Mouse (Mus musculus): ENCODE measurements around the gene Gfer. TPM values are rescaled to one million over a fixed set of nuclear protein-coding genes. Genes with fewer than 3 reads are reported as not detected.

The Gfer gene
- total RNA-seq, 2 experiments from 2014 or later: 30.3 to 33.3 TPM

GRCm38 (mm10) chr17:24651835-24652234 lies 44.1 kb downstream of the Gfer start:
- no peak for DNase-seq
- intact Hi-C loops (cut with DNase I): loop anchor here (2.0 kb wide), 1 partner anchor 23 kb away; no protein-coding TSS in a partner anchor

DNA sequence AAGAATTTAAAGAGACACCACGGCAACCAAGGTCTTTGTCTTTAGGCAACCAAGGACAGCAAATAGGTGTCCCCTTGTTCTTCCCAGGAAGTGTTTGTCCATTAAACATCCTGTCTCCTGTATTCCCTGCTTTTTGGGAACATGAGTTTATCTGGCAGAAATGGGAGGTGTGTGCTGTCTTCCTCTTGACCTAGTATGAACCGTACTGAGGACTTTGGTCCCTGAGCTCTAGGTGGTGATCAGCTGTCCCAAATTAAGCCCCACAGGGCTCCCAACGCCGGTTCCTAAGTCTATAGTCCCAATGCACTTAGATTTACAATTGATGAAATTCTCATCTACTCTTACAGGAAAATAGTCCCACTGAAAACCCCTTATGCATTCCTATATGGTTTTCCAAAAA lies 45.2 kb downstream of the Gfer start:
- intact Hi-C loops (cut with DNase I): loop anchor here (2.0 kb wide), 1 partner anchor 22 kb away; no protein-coding TSS in a partner anchor

DNA sequence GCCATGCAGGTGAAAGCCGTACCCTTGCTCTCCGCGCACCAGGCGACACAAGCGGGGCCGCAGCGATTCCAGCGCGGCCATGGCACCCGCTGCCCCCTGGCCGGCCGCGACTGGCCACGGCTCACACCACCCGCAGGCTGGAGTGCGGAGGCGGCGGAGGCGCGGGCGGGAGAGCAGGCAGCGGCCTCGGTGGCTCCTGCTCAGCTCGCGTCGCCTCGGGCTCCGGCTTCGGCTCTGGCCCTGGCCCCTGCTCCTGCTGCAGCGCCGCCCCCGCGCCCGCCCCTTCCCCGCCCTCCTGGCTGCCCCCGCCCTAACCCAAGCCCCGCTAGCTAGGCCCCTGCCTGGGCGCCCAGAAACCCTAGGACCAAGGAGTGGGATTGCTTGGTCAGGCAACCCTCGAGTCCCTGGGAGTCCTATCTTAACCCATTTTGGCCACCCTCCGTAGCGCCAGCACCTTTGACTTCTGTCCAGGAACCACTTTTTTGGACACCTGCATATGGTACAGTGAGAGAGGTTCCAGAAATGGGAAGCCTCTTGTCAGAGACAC lies 45.8 kb downstream of the Gfer start, which contains the start of gene Slc9a3r2:
Gene Slc9a3r2, minus strand, starts transcription at position 258 of the 547 bp plus-strand sequence.
- intact Hi-C loops (cut with DNase I): loop anchor here (2.0 kb wide), 1 partner anchor 21 kb away; no protein-coding TSS in a partner anchor
- peak in 1 of 2 experiments; percentile 40 for DNase-seq

More for the DNA sequence above, 45.2 kb downstream of the Gfer start:
- DNase-seq: no peak

DNA sequence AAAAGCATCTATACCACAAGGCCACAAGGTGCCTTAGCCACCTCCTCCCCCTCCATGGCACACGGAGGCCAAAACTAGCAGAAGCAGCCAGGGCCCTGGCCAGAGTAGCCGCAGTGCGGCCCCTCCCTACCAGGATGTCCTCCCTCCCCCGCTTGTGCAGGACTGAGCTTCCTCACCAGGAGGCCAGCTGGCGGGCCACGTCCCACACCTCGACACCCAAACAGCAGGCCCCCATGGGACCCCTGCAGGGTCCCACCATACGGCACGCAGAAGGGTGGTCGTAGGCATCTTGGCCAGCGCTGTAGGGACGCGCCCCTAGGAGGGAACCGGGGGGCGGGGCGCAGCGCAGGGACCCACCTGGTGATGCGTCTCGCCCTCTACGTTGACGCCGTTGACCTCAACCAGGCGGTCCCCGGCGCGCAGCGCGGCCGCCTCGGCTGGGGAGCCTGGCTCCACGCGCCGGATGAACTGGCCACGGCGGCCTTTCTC lies 46.3 kb downstream of the Gfer start:
- intact Hi-C loops (cut with DNase I): loop anchor here (2.0 kb wide), 1 partner anchor 21 kb away; no protein-coding TSS in a partner anchor
- DNase-seq: peak in 1 of 2 experiments; percentile 43

DNA sequence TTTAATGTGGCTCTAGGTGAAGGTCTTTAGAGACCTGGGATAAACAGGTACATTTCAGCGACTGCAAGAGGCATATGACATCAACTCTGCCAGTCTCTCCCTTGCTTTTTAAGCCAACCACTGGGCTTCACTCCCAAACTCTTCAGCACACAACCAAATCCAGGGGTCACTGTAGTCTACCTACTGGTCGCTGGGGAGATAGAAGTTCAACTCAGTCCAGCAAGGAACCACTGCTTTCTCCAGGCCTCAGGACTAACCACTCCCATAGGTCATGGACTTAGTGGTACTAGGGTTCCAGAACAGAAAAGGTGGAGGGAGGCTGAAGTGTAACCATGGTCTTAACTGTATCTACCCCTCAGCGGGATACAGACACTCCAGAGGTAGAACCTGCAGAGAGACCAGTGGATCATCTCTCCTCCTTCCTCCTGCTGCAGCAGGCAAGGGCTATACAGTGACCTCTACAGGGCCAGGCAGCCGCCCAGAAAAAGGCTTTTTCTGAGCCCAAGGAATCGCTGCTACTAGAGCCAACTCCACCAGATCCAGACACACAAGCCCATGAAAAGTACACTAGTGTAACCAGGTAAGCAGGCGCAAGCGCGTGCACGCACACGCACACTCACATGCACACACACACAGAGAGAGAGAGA lies 47.1 kb downstream of the Gfer start:
- no peak for DNase-seq
- intact Hi-C loops (cut with DNase I): no loop called here

DNA sequence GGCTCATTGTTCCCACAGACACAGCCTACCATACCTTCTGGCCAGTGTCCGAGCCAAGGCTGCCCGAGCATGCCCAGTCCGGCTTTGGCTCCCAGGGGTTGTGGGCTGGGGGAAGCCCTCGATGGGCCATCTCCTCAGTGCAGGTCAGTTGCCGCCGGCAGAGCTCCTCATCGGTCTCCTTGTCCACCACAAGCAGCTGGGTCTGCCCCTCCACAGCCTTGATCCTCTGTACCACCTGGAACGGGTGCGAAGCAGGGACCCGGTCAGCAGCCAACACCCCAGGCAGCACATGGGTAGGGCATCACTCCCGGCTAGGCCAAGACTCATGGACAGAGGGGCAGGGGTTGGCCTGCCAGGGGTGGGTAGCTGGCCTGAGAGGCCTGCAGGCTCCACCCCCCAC lies 48.5 kb downstream of the Gfer start:
- intact Hi-C loops (cut with DNase I): no loop called here
- no peak for DNase-seq

DNA sequence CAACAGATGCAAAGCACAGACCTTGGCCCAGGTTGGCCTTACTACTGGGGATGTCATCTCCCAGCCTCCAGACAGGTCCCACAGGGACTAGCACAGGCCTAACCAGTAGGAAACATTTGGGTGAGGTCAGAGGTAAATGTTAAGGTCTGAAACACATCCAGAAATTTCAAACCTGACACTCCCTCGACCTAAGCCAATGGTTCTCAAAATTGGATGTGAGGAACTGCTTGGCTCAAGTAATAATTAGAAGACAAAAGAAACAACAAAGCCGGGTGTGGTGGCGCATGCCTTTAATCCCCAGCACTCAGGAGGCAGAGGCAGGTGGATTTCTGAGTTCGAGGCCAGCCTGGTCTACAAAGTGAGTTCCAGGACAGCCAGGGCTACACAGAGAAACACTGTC lies 49.6 kb downstream of the Gfer start:
- intact Hi-C loops (cut with DNase I): no loop called here
- no peak for DNase-seq

DNA sequence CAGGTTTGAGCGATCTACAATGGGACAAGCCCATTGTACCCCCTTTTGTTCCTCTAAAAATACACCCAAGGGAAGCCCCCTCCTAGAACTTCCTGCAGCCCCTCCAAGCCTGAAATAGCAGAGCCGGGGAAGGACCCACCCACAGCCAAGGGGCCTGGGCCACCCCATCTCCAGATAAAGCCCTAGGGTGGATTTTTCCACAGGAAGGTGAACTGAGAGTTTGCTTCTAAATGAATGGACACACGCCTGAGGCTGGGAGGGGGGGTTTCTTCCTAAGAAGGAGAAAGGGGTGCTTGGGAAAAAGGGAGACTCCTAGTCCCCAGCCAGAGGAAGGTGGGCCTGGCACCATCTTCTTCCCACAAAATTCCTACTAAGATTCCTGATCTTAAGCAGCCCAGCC lies 50.0 kb downstream of the Gfer start:
- DNase-seq: no peak
- intact Hi-C loops (cut with DNase I): no loop called here

GRCm38 (mm10) chr17:24644875-24645721 lies 50.9 kb downstream of the Gfer start:
- intact Hi-C loops (cut with DNase I): no loop called here

GRCm38 (mm10) chr17:24644030-24644715 lies 51.8 kb downstream of the Gfer start:
- intact Hi-C loops (cut with DNase I): no loop called here
- peak in 1 of 2 experiments; percentile 8 for DNase-seq

More at GRCm38 (mm10) chr17:24644875-24645721, 50.9 kb downstream of the Gfer start:
- DNase-seq: peak in 1 of 2 experiments; percentile 51

Other genes starting within 250 kb of the Gfer start
- gene E4f1, start 225.8 kb downstream of the Gfer start, total RNA-seq (2021): 10 to 100 TPM in 1 of 2 experiments, 1 to 10 TPM in 1; 9.5 to 11.7 TPM
- 10 to 100 TPM; 50.7 to 54.6 TPM for gene Pgp, start 225.8 kb downstream of the Gfer start, total RNA-seq (2021)
- gene Bricd5, start 222.3 kb downstream of the Gfer start, total RNA-seq (2021): under 1 TPM in 1 of 2 experiments, not detected in 1; 0.26 TPM
- gene Mlst8, start 217.1 kb downstream of the Gfer start, total RNA-seq (2021): 10 to 100 TPM; 11.9 to 12.1 TPM
- under 1 TPM; 0.05 TPM for gene Caskin1, start 207.6 kb downstream of the Gfer start, total RNA-seq (2021)
- 10 to 100 TPM; 23.7 to 30.2 TPM for gene Traf7, start 168.2 kb downstream of the Gfer start, total RNA-seq (2021)
- gene Rab26, start 161.9 kb downstream of the Gfer start, total RNA-seq (2021): under 1 TPM in 1 of 2 experiments, not detected in 1; 0.20 TPM
- 10 to 100 TPM; 19.8 to 20.3 TPM for gene Pkd1, start 146.3 kb downstream of the Gfer start, total RNA-seq (2021)
- gene Tsc2, start 63.5 kb downstream of the Gfer start, total RNA-seq (2021): 10 to 100 TPM; 74.9 to 76.8 TPM
- gene Nthl1, start 63.5 kb downstream of the Gfer start, total RNA-seq (2021): 1 to 10 TPM; 2.3 TPM
- gene Slc9a3r2, start 45.8 kb downstream of the Gfer start, total RNA-seq (2021): 10 to 100 TPM; 27.1 to 36.9 TPM
- gene Npw, start 37.7 kb downstream of the Gfer start, total RNA-seq (2021): not detected
- 10 to 100 TPM; 18.0 to 18.5 TPM for gene Zfp598, start 26.5 kb downstream of the Gfer start, total RNA-seq (2021)
- not detected for gene Syngr3, start 6.2 kb downstream of the Gfer start, total RNA-seq (2021)
- 1 to 10 TPM in 1 of 2 experiments, under 1 TPM in 1; 0.47 to 1.4 TPM for gene Noxo1, start 78 bp upstream of the Gfer start, total RNA-seq (2021)
- 10 to 100 TPM; 15.1 to 16.1 TPM for gene Tbl3, start 11.5 kb upstream of the Gfer start, total RNA-seq (2021)
- gene Rnf151, start 21.9 kb upstream of the Gfer start, total RNA-seq (2021): not detected
- gene Rps2, start 22.0 kb upstream of the Gfer start, total RNA-seq (2021): 100 to 1,000 TPM; 500 to 582 TPM
- gene Ndufb10, start 28.3 kb upstream of the Gfer start, total RNA-seq (2021): 100 to 1,000 TPM; 420 to 464 TPM
- 100 to 1,000 TPM; 743 to 791 TPM for gene Rpl3l, start 31.7 kb upstream of the Gfer start, total RNA-seq (2021)
- 100 to 1,000 TPM; 192 to 205 TPM for gene Msrb1, start 40.5 kb upstream of the Gfer start, total RNA-seq (2021)
- not detected for gene Hs3st6, start 56.8 kb upstream of the Gfer start, total RNA-seq (2021)
- gene Meiob, start 108.1 kb upstream of the Gfer start, total RNA-seq (2021): not detected
- gene Hagh, start 144.0 kb upstream of the Gfer start, total RNA-seq (2021): 10 to 100 TPM; 66.0 to 77.0 TPM
- 10 to 100 TPM; 40.3 to 42.1 TPM for gene Fahd1, start 154.2 kb upstream of the Gfer start, total RNA-seq (2021)
- gene Igfals, start 169.8 kb upstream of the Gfer start, total RNA-seq (2021): 1 to 10 TPM; 3.3 to 3.8 TPM
- 10 to 100 TPM; 10.0 TPM for gene Nubp2, start 190.2 kb upstream of the Gfer start, total RNA-seq (2021)
- 10 to 100 TPM; 25.4 to 31.0 TPM for gene Spsb3, start 190.5 kb upstream of the Gfer start, total RNA-seq (2021)
- 10 to 100 TPM in 1 of 2 experiments, 1 to 10 TPM in 1; 9.3 to 10.2 TPM for gene Eme2, start 198.9 kb upstream of the Gfer start, total RNA-seq (2021)
- gene Mrps34, start 199.0 kb upstream of the Gfer start, total RNA-seq (2021): 10 to 100 TPM; 84.6 to 90.2 TPM
- gene Nme3, start 200.3 kb upstream of the Gfer start, total RNA-seq (2021): 10 to 100 TPM; 10.3 to 11.7 TPM
- gene Mapk8ip3, start 240.8 kb upstream of the Gfer start, total RNA-seq (2021): 10 to 100 TPM; 16.2 to 24.4 TPM